In genomic region chr1:191445401-191445800, GRCm38 (mm10) we compare ENCODE assay signal across 12 mouse cellular contexts. TPM values are rescaled to one million over a fixed set of nuclear protein-coding genes. Genes with fewer than 3 reads are reported as not detected.
A peak's percentile ranks its signal among the peaks of the same experiment; 100 is the strongest.
DNase-seq lines count a peak whose midpoint lies in the region; ATAC-seq and TF ChIP-seq lines count a peak whose summit lies in the region.
"Had no signal": no experiment of that assay in that cellular context is flagged by ENCODE, and none has a peak within 500 bp of the region (broad histone marks: within the 10 kb centered on the region; RNA-seq: fewer than 3 reads in every experiment).

No protein-coding gene starts in this region.

- no peak for DNase-seq in heart, postnatal 25 days (ENCODE audit: low spot score)
- DNase-seq in T-cell, adult 2 months (ENCODE audit: low spot score) = peak; percentile 32
- peak; percentile 74 for DNase-seq in liver, postnatal 0 days
- no peak for DNase-seq in left cerebral cortex, postnatal 14 days (ENCODE audit: low spot score in 2 of 2)
- no peak for DNase-seq in ovary, postnatal 14 days (ENCODE audit: low spot score)
- no peak for DNase-seq in ovary, adult 18-20 months (ENCODE audit: low spot score)
- DNase-seq: cerebellum, adult 11 months had no signal

- H3K9me3 ChIP-seq in heart, embryonic 16.5 days (replicated peaks; ENCODE audit: control insufficient read depth, low read length) = no peaks in the 10 kb centered on the region
- H3K9me3 ChIP-seq in kidney, embryonic 14.5 days (ENCODE audit: control insufficient read depth, low read length) = no peaks in the 10 kb centered on the region
- H3K9me3 ChIP-seq in liver, postnatal 0 days (ENCODE audit: low read length) = no peaks in the 10 kb centered on the region
- H3K9me3 ChIP-seq: embryonic facial prominence, embryonic 13.5 days; heart, embryonic 13.5 days; limb, embryonic 15.5 days had no signal

- H3K4me3 ChIP-seq in heart, embryonic 16.5 days (ENCODE audit: low read length) = no peak overlapping the region
- no peak overlapping the region for H3K4me3 ChIP-seq in kidney, embryonic 14.5 days (ENCODE audit: low read length)
- no peak overlapping the region for H3K4me3 ChIP-seq in liver, postnatal 0 days (ENCODE audit: low read depth, low read length)
- H3K4me3 ChIP-seq: embryonic facial prominence, embryonic 13.5 days; heart, embryonic 13.5 days; limb, embryonic 15.5 days had no signal

- 76% methylated on average over 12 of the region's 12 CpGs for WGBS in heart, embryonic 16.5 days
- WGBS in kidney, embryonic 14.5 days = 82% methylated on average over 12 of the region's 12 CpGs
- WGBS in liver, postnatal 0 days (ENCODE audit: insufficient replicate concordance) = 29% methylated on average over 12 of the region's 12 CpGs

- H3K27me3 ChIP-seq in heart, embryonic 16.5 days (ENCODE audit: control insufficient read depth, insufficient read depth, low read length) = no peaks in the 10 kb centered on the region
- H3K27me3 ChIP-seq in kidney, embryonic 14.5 days (ENCODE audit: control insufficient read depth, insufficient read depth, low read length) = no peaks in the 10 kb centered on the region
- H3K27me3 ChIP-seq in liver, postnatal 0 days (ENCODE audit: insufficient read depth, low read length) = no peaks in the 10 kb centered on the region
- H3K27me3 ChIP-seq: embryonic facial prominence, embryonic 13.5 days; heart, embryonic 13.5 days; limb, embryonic 15.5 days had no signal

- TF ChIP-seq CTCF in liver, postnatal 0 days (IDR thresholded peaks at IDR 0.05; ENCODE audit: low read depth) = no peak

- TF ChIP-seq EP300 in liver, postnatal 0 days (IDR thresholded peaks at IDR 0.05; ENCODE audit: low read depth) = peak; percentile 26; the same call in 1 of the 2 replicates

- no peak overlapping the region for H3K9ac ChIP-seq in heart, embryonic 16.5 days (ENCODE audit: low read length)
- H3K9ac ChIP-seq in kidney, embryonic 14.5 days (ENCODE audit: low read depth, low read length) = no peak overlapping the region
- 0 out of 2 replicates have a peak overlapping the region, but pooled peaks have one; percentile 44 for H3K9ac ChIP-seq in liver, postnatal 0 days (replicated peaks)
- H3K9ac ChIP-seq: embryonic facial prominence, embryonic 13.5 days; heart, embryonic 13.5 days; limb, embryonic 15.5 days had no signal

- intact Hi-C loops in heart, postnatal 25 days (cut with DNase I) = no loop called here
- intact Hi-C loops in left cerebral cortex, postnatal 14 days (cut with DNase I) = no loop called here

- peaks cover 18% of the 10 kb centered on the region for H3K4me1 ChIP-seq in heart, embryonic 16.5 days (ENCODE audit: control insufficient read depth, insufficient read depth, low read length)
- peaks cover 7% of the 10 kb centered on the region; the same call in 1 of the 2 replicates for H3K4me1 ChIP-seq in kidney, embryonic 14.5 days (ENCODE audit: control insufficient read depth, insufficient read depth, low read length)
- peaks cover 56% of the 10 kb centered on the region for H3K4me1 ChIP-seq in liver, postnatal 0 days (ENCODE audit: insufficient read depth)
- H3K4me1 ChIP-seq: embryonic facial prominence, embryonic 13.5 days; limb, embryonic 15.5 days had no signal

- no peak for ATAC-seq in heart, embryonic 16.5 days (replicated peaks; ENCODE audit: extremely low read depth, insufficient read depth, low FRiP score)
- ATAC-seq in kidney, embryonic 14.5 days (ENCODE audit: low FRiP score, low TSS enrichment) = no peak
- ATAC-seq in liver, postnatal 0 days = peak; percentile 78

- H3K4me2 ChIP-seq in heart, embryonic 16.5 days (ENCODE audit: low read depth, low read length) = peak overlapping the region; percentile 19; the same call in 1 of the 2 replicates
- no peak overlapping the region for H3K4me2 ChIP-seq in kidney, embryonic 14.5 days (replicated peaks; ENCODE audit: low read depth, low read length)
- H3K4me2 ChIP-seq in liver, postnatal 0 days (ENCODE audit: low read depth, low read length) = peak overlapping the region; percentile 44
- H3K4me2 ChIP-seq: embryonic facial prominence, embryonic 13.5 days; heart, embryonic 13.5 days; limb, embryonic 15.5 days had no signal

- H3K27ac ChIP-seq in heart, embryonic 16.5 days (ENCODE audit: low read length) = no peak overlapping the region
- peak overlapping the region; percentile 12; the same call in 1 of the 2 replicates for H3K27ac ChIP-seq in kidney, embryonic 14.5 days (ENCODE audit: low read depth, low read length)
- H3K27ac ChIP-seq in liver, postnatal 0 days (ENCODE audit: low read depth) = peak overlapping the region; percentile 94
- H3K27ac ChIP-seq: embryonic facial prominence, embryonic 13.5 days; heart, embryonic 13.5 days; limb, embryonic 15.5 days had no signal

- H3K36me3 ChIP-seq in heart, embryonic 16.5 days (ENCODE audit: control insufficient read depth, insufficient read depth) = no peaks in the 10 kb centered on the region
- no peaks in the 10 kb centered on the region for H3K36me3 ChIP-seq in kidney, embryonic 14.5 days (ENCODE audit: control insufficient read depth, insufficient read depth, low read length)
- no peaks in the 10 kb centered on the region for H3K36me3 ChIP-seq in liver, postnatal 0 days (replicated peaks; ENCODE audit: insufficient read depth, low read length)
- H3K36me3 ChIP-seq: embryonic facial prominence, embryonic 13.5 days; heart, embryonic 13.5 days; limb, embryonic 15.5 days had no signal

RNA-seq across cellular contexts. Expression of gene Ppp2r5a, which starts 42.3 kb away (rescaled TPM):
- 22.8 and 27.2 TPM in 2 replicates for polyA plus RNA-seq in heart, embryonic 16.5 days (2015; fragmentation: Nextera tagmentation; extraction: Ambion mirVana)
- total RNA-seq in heart, postnatal 25 days (2021) = 100 to 1,000 TPM; 103 to 110 TPM
- polyA plus RNA-seq in kidney, embryonic 14.5 days (2014; fragmentation: Nextera tagmentation; extraction: Ambion mirVana) = 24.6 and 25.0 TPM in 2 replicates
- 27.1 and 30.7 TPM in 2 replicates for polyA plus RNA-seq in liver, postnatal 0 days (2015; fragmentation: Nextera tagmentation; extraction: Ambion mirVana)
- 10 to 100 TPM; 80.3 to 80.7 TPM for total RNA-seq in left cerebral cortex, postnatal 14 days (2021)

Comparison
In these comparisons a context has a peak if more than half of its experiments do, and no peak if none do; other contexts are left out.
1. DNase-seq: peak in T-cell, adult 2 months (single experiment) and liver, postnatal 0 days (single experiment); none in heart, postnatal 25 days (single experiment), left cerebral cortex, postnatal 14 days (0 of 2), ovary, postnatal 14 days (single experiment) and ovary, adult 18-20 months (single experiment).